Mouse (Mus musculus): ENCODE results near the gene Olfr1392. TPM values are rescaled to one million over a fixed set of nuclear protein-coding genes. Genes with fewer than 3 reads are reported as not detected.

Olfr1392 gene
- polyA plus RNA-seq, 1 experiment = 0.11 TPM

DNA sequence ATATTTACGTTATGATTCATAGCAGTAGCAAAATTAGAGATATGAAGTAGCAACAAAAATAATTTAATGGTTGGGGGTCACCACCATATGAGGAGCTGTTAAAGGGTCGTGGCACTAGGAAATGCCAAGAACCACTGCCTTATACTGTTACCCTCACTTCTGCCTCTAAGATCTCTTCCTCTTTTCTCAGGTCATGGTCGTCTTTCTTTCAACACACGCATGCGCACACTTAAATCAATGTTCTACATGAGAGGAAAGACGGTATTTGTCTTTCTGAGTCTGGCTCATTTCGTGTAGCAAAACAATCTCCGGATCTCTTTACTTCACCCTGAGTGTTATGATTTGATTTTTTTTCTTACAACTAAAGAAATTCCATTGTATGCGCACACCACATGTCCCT lies 15.3 kb upstream of the Olfr1392 start:
- 91% methylated on average over 9 of the region's 9 CpGs for WGBS
- no peak for TF ChIP-seq CTCF (IDR thresholded peaks at IDR 0.05; ENCODE audit: extremely low read depth, insufficient read length, insufficient replicate concordance, low read depth, low read length)
- TF ChIP-seq POLR2A (IDR thresholded peaks at IDR 0.05; ENCODE audit: low read depth, low read length) = no peak
- Histone ChIP-seq H3K27ac (ENCODE audit: insufficient read depth, low read depth, low read length) (no peak overlapping the region), H3K4me3 (ENCODE audit: low read depth, low read length) (no peak overlapping the region), H3K4me1 (ENCODE audit: control insufficient read depth, insufficient read depth, insufficient read length, low read length) (no peaks in the 10 kb centered on the region), H3K27me3 (ENCODE audit: control insufficient read depth, insufficient read depth, low read length) (no peaks in the 10 kb centered on the region), H3K36me3 (ENCODE audit: control insufficient read depth, insufficient read depth, low read length) (peaks cover 8% of the 10 kb centered on the region)

DNA sequence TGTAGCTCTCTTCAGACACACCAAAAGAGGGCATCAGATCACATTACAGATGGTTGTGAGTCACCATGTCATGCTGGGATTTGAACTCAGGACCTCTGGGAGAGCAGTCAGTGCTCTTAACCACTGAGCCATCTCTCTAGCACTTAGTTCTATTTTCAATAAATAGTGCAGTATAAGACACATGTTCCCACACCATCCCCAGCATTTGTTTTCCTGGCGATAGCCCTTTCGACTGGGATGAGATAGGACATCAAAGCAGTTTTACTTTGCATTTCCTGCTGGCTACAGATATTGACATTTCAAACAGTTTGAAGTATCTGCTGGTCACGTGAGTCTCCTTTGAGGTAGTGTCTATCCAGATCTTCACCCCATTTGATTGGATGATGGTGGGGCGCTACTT lies 14.7 kb upstream of the Olfr1392 start:
- Histone ChIP-seq H3K4me1 (ENCODE audit: control insufficient read depth, insufficient read depth, insufficient read length, low read length) (no peaks in the 10 kb centered on the region), H3K4me3 (ENCODE audit: low read depth, low read length) (no peak overlapping the region), H3K36me3 (ENCODE audit: control insufficient read depth, insufficient read depth, low read length) (peaks cover 6% of the 10 kb centered on the region; the same call in 1 of the 2 replicates), H3K27me3 (ENCODE audit: control insufficient read depth, insufficient read depth, low read length) (no peaks in the 10 kb centered on the region), H3K27ac (ENCODE audit: insufficient read depth, low read depth, low read length) (no peak overlapping the region)
- 90% methylated on average over 4 of the region's 4 CpGs for WGBS
- TF ChIP-seq CTCF (IDR thresholded peaks at IDR 0.05; ENCODE audit: extremely low read depth, insufficient read length, insufficient replicate concordance, low read depth, low read length) = no peak
- no peak for TF ChIP-seq POLR2A (IDR thresholded peaks at IDR 0.05; ENCODE audit: low read depth, low read length)

DNA sequence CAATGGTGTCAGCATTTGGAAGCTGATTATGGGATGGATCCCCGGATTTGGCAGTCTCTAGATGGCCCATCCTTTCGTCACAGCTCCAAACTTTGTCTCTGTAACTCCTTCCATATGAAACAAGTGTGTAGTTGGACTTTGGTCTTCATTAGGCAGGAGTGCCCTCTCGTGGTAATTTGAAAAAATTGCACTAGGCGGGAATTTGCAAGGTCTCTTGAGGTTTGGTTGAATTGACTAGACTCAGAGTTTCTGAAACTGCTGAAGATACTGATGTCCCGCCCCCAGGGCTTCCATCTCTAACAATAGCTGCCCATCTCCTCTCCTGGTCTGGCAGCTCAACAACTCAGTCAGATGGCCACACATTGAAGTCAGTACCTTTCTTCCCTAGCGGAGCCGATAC lies 13.7 kb upstream of the Olfr1392 start:
- no peaks in the 10 kb centered on the region for H3K4me1 ChIP-seq (ENCODE audit: control insufficient read depth, insufficient read depth, insufficient read length, low read length)
- H3K27me3 ChIP-seq (ENCODE audit: control insufficient read depth, insufficient read depth, low read length) = no peaks in the 10 kb centered on the region
- TF ChIP-seq CTCF (IDR thresholded peaks at IDR 0.05; ENCODE audit: extremely low read depth, insufficient read length, insufficient replicate concordance, low read depth, low read length) = no peak
- TF ChIP-seq POLR2A (IDR thresholded peaks at IDR 0.05; ENCODE audit: low read depth, low read length) = no peak
- H3K4me3 ChIP-seq (ENCODE audit: low read depth, low read length) = no peak overlapping the region
- H3K27ac ChIP-seq (ENCODE audit: insufficient read depth, low read depth, low read length) = no peak overlapping the region
- peaks cover 4% of the 10 kb centered on the region; the same call in 1 of the 2 replicates for H3K36me3 ChIP-seq (ENCODE audit: control insufficient read depth, insufficient read depth, low read length)
- WGBS = 31% methylated on average over 7 of the region's 7 CpGs

DNA sequence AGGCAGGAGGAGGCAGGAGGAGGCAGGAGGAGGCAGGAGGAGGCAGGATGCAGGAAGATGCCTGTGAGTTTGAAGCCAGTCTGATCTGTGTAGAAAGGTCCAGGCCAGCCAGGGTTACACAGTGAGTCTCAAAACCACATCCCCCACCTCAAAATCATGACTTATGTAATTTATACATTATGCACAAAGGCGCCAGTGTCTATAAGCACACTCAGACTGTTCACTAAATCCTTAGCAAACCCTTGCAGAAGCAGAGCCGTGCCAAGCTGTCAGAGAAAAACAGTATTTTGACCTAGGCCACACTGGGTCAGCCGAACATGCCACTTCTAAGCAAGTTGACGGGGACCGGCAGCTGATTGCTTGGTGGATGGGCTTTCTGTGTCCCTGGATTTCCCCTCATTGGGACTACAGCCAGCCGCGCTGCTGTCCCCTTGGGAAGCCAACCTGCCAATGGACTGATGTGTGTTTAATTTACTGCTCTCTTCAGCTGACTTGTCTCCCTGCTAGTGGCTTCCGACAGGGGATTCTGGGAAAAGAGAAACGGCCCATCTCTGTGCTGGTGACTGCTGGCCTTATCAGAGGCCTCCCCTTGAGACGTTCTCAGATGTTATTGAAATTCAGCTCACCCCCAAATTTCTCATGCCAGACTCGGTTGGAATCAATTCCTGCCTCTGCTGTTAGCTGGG lies 11.1 kb upstream of the Olfr1392 start:
- Histone ChIP-seq H3K4me1 (ENCODE audit: control insufficient read depth, insufficient read depth, insufficient read length, low read length) (no peaks in the 10 kb centered on the region; the same call in 1 of the 2 replicates), H3K4me3 (ENCODE audit: low read depth, low read length) (no peak overlapping the region), H3K27ac (ENCODE audit: insufficient read depth, low read depth, low read length) (no peak overlapping the region), H3K27me3 (ENCODE audit: control insufficient read depth, insufficient read depth, low read length) (no peaks in the 10 kb centered on the region), H3K36me3 (ENCODE audit: control insufficient read depth, insufficient read depth, low read length) (no peaks in the 10 kb centered on the region)
- 77% methylated on average over 11 of the region's 11 CpGs for WGBS
- TF ChIP-seq CTCF (IDR thresholded peaks at IDR 0.05; ENCODE audit: extremely low read depth, insufficient read length, insufficient replicate concordance, low read depth, low read length) (no peak), POLR2A (IDR thresholded peaks at IDR 0.05; ENCODE audit: low read depth, low read length) (no peak)

DNA sequence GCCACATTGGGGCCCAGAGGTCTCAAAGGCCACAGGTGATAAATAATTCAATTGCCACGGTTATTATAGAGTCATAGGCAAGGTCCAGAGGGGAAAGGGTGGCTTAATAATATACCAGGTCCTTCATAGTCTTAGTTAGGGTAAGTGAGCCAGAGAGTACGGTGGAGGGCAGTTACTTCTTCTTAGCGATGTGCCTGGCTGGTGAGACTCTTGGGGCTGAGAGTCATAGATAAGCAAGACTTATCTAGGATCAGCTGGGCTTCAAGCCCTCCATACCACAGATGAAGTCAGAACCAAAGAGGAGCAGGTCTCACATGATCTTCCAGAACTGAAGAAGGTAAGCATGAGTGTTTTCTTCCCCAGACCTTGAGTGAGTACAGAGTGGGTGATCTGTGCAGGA lies 6.9 kb upstream of the Olfr1392 start, which contains the start of gene Olfr1393:
TSS of gene Olfr1393 (plus strand) at position 83 of the 400 bp plus-strand sequence.
- Histone ChIP-seq H3K36me3 (ENCODE audit: control insufficient read depth, insufficient read depth, low read length) (no peaks in the 10 kb centered on the region), H3K27ac (ENCODE audit: insufficient read depth, low read depth, low read length) (no peak within 1 kb of the TSS), H3K4me1 (ENCODE audit: control insufficient read depth, insufficient read depth, insufficient read length, low read length) (no peaks in the 10 kb centered on the region; the same call in 1 of the 2 replicates), H3K4me3 (ENCODE audit: low read depth, low read length) (no peak within 1 kb of the TSS), H3K27me3 (ENCODE audit: control insufficient read depth, insufficient read depth, low read length) (no peaks in the 10 kb centered on the region)
- 29% methylated on average over 3 of the region's 3 CpGs for WGBS
- TF ChIP-seq CTCF (IDR thresholded peaks at IDR 0.05; ENCODE audit: extremely low read depth, insufficient read length, insufficient replicate concordance, low read depth, low read length) = no peak
- TF ChIP-seq POLR2A (IDR thresholded peaks at IDR 0.05; ENCODE audit: low read depth, low read length) = no peak

DNA sequence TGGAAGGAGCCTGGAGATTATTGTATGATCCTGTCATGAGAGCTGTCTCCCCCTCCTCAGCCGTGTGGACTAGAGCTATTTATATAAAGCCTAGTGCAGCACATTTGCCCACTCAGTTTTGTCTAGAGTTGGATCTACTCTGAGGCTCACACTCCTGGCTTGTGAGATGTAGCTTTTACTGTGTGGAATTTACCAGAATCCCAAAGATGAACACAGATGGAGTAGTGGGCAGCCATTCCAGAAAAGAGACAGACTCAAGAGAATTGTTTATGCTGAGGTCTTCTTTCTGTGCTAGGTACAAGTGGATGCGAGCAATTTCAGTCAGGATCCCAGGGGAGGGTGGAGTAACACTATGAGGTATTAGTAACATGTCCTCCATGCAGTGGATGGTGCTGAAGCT lies 2.2 kb downstream of the Olfr1392 start:
- no peaks in the 10 kb centered on the region for H3K4me1 ChIP-seq (ENCODE audit: control insufficient read depth, insufficient read depth, insufficient read length, low read length)
- no peaks in the 10 kb centered on the region for H3K36me3 ChIP-seq (ENCODE audit: control insufficient read depth, insufficient read depth, low read length)
- H3K27me3 ChIP-seq (ENCODE audit: control insufficient read depth, insufficient read depth, low read length) = no peaks in the 10 kb centered on the region
- H3K27ac ChIP-seq (ENCODE audit: insufficient read depth, low read depth, low read length) = no peak overlapping the region
- TF ChIP-seq CTCF (IDR thresholded peaks at IDR 0.05; ENCODE audit: extremely low read depth, insufficient read length, insufficient replicate concordance, low read depth, low read length) (no peak), POLR2A (IDR thresholded peaks at IDR 0.05; ENCODE audit: low read depth, low read length) (no peak)
- WGBS = 67% methylated on average over 2 of the region's 2 CpGs
- H3K4me3 ChIP-seq (ENCODE audit: low read depth, low read length) = no peak overlapping the region

DNA sequence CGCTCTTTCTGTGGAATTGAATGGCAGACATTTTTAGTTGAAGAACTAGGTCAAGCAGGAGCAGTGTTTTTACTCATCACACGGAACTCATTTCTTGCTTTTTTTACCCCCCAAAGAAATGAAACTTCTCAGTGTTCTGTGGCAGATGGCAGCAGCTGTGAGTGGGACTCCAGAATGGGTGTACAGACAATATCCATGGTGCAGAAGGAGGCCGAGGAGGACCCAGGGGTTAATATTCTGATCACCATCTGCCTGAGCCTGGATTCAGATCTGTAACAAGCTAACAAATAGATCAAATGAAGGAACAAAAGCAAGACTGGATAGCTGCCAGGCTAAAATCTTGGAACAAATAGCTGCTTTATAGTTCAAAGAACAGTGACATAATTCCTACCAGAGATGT lies 7.7 kb downstream of the Olfr1392 start:
- Histone ChIP-seq H3K4me1 (ENCODE audit: control insufficient read depth, insufficient read depth, insufficient read length, low read length) (no peaks in the 10 kb centered on the region), H3K27ac (ENCODE audit: insufficient read depth, low read depth, low read length) (no peak overlapping the region), H3K27me3 (ENCODE audit: control insufficient read depth, insufficient read depth, low read length) (no peaks in the 10 kb centered on the region), H3K4me3 (ENCODE audit: low read depth, low read length) (no peak overlapping the region), H3K36me3 (ENCODE audit: control insufficient read depth, insufficient read depth, low read length) (no peaks in the 10 kb centered on the region)
- 73% methylated on average over 3 of the region's 3 CpGs for WGBS
- TF ChIP-seq POLR2A (IDR thresholded peaks at IDR 0.05; ENCODE audit: low read depth, low read length) (no peak), CTCF (IDR thresholded peaks at IDR 0.05; ENCODE audit: extremely low read depth, insufficient read length, insufficient replicate concordance, low read depth, low read length) (no peak)

All from small intestine, adult 2 months (tissue).